Mouse (Mus musculus): ENCODE results near the gene Coq7. TPM values are rescaled to one million over a fixed set of nuclear protein-coding genes. Genes with fewer than 3 reads are reported as not detected.
A peak's percentile ranks its signal among the peaks of the same experiment; 100 is the strongest.

Gene Coq7
- polyA plus RNA-seq (2012; rRNA removed), result 64.4 and 72.4 TPM in 2 replicates

GRCm38 (mm10) chr7:118533178-118533578 lies at the start of gene Coq7:
Gene Coq7 (minus strand): TSS chr7:118533356.
- DNase-seq (ENCODE audit: low spot score), result peak; percentile 90

GRCm38 (mm10) chr7:118579938-118580337 lies 46.8 kb upstream of the Coq7 start:
- no peak for DNase-seq (ENCODE audit: low spot score)

GRCm38 (mm10) chr7:118578269-118578668 lies 45.1 kb upstream of the Coq7 start:
- DNase-seq (ENCODE audit: low spot score), result no peak

- DNase-seq (ENCODE audit: low spot score), result no peak
Measured at GRCm38 (mm10) chr7:118572039-118572438, 38.9 kb upstream of the Coq7 start.

- DNase-seq (ENCODE audit: low spot score), result no peak
Measured at GRCm38 (mm10) chr7:118571350-118571749, 38.2 kb upstream of the Coq7 start.

DNA sequence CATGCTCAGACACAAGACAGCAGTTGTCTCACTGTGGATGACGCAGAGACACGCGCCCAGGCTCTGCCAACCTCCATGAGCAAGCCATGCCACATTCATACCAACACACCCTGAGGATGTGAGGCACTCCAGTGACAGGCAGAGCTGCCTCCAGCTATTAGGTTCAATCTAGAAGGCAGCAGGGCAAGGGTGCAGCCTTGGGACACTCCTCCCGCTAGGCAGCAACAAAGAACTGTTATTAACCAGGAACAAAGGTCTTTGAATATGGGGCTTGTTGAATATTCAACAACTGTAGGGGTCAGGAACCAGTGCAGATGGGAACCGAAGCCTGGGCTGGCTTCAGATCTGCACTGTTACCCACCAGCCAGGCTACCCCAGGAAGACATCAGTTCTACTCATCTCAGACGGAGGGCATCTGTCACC lies 36.0 kb upstream of the Coq7 start:
- no peak for DNase-seq (ENCODE audit: low spot score)

DNA sequence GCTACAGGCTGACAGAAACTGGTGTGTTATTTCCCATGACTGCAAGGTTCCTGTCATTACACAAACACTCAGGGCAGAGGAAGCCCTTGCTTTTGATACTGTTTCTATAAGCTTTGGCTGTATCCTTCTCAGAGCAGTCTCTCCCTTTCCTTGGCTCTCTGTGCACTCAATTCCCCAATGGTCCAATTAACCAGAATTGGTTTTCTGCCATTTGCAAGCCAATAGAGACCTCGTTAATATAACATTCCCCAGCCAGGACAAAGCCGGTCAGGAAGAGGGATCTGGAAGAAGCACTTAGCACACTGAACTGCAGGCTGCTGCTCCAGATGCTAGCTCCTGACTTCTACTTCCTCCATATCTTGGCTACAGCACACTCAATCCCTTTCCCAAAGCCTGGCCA lies 21.1 kb upstream of the Coq7 start:
- DNase-seq (ENCODE audit: low spot score), result no peak

- DNase-seq (ENCODE audit: low spot score), result no peak
Measured at GRCm38 (mm10) chr7:118553881-118554280, 20.7 kb upstream of the Coq7 start.

DNA sequence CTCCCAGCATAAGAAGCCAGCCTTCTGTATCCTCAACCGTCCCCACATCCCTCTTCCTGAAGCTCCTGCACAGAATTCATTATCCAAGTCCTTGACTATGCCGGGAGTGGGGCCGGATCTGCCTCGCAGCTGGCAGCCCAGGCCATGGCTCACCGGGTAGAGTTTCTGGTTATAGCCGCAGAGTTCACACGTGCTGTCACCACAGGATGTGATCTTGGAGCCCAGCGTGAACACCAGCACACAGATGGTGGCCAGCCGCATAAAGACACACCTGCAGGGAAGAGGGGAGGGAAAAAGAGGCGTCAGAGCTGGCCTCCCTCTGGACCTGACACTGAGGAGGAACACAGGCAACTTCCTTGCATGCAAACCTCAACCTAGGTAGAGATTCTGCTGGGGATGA lies 14.3 kb upstream of the Coq7 start:
- no peak for DNase-seq (ENCODE audit: low spot score)

DNA sequence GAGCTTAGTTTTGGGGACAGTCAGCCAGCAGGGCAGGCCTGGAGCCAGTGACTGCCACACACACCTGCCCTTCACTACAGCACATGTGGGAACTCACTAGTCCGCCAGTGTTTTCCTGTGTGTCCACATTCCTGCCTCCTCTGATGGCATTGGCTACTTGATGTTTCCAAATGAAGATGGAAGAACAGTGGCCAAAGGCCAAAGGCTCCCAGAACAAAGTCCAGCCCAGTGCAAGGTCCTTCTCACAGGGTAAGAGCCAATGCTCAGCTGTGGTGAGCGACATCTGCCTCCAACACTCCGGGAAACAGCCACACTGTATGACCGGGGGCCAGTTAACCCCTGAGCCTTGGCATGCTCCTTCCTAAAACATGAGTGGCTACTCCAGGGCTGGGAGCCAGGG lies 11.0 kb upstream of the Coq7 start:
- DNase-seq (ENCODE audit: low spot score), result no peak

GRCm38 (mm10) chr7:118535076-118535475 lies 1.9 kb upstream of the Coq7 start:
- DNase-seq (ENCODE audit: low spot score), result no peak

- DNase-seq (ENCODE audit: low spot score), result no peak
Measured at GRCm38 (mm10) chr7:118534326-118534725, 1.2 kb upstream of the Coq7 start.

- DNase-seq (ENCODE audit: low spot score), result no peak
Measured at GRCm38 (mm10) chr7:118532519-118533177, 508 bp downstream of the Coq7 start.

DNA sequence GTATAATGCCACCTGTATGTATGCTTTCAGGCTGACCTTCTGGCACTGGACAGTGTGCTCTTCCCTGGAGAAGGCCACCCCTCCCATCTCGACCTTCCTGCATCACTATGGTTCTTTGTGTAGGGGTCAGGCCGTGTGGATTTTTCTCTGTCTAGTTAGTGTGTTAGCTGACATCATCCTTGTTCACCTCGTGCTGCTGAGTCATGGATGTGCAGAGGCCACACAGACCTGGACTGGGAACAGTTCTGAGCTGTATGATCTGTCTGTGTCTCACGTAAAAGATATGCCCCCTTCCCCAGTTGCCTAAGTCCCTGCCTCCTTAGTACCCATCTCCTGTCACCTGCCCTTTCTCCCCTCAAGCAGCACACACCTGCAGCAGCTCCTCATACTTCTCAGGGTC lies 6.2 kb downstream of the Coq7 start:
- no peak for DNase-seq (ENCODE audit: low spot score)

- no peak for DNase-seq (ENCODE audit: low spot score)
Measured at GRCm38 (mm10) chr7:118522077-118522476, 11.1 kb downstream of the Coq7 start.

DNA sequence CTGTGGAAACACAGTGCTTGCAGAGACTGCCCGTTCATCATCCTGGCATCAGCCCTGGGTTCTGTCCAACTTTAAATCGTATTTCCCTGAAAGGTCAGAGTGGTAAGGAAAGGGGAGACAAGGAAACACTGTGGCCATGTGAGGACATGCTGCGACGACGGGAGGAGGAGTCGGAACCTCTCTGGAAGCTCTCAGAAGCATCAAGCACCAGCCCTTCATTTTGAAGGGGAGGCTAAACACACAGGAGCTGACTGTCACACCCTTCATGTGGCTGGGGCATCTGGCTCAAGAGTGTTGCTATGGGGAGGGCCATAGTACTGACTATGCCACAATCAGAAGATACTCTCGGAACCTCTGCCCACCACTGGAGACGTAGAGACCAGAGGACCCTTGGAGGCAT lies 13.5 kb downstream of the Coq7 start:
- DNase-seq (ENCODE audit: low spot score), result no peak

GRCm38 (mm10) chr7:118518687-118519086 lies 14.5 kb downstream of the Coq7 start:
- peak; percentile 73 for DNase-seq (ENCODE audit: low spot score)

DNA sequence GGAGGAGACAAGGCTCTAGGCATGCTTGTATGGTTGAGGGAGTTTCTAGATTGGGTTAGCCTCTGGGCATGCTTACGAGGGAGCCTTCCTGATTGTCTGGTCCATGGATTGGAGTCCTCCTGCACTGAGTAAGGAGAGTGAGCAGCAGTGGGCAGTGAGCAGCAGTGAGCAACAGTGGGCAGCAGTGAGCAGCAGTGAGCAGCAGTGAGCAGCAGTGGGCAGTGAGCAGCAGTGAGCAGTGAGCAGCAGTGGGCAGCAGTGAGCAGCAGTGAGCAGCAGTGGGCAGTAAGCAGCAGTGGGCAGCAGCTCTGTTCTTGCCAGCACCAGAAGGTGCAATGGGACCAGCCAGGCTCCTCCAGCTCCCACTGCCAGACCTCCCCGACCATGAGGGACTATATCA lies 15.3 kb downstream of the Coq7 start:
- DNase-seq (ENCODE audit: low spot score), result no peak

DNA sequence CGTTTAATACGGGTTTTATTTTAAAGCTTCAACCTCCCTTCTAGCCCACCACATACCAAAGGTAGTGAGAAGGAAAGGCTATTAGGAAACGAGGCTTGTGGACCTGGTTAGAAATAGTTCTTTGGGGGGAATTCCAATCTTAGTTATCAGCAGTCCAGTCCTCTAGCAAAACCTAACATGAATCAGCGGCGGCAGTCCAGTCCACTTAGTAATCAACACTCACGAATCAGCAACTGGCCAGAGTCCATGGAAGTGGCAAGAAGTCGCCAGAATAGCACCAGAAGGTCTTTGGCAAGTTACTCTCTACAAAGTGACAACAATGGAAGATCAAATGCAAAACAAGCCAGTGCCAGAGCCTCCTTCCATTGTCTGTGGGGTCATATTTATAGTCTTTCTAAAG lies 24.6 kb downstream of the Coq7 start:
- no peak for DNase-seq (ENCODE audit: low spot score)

DNA sequence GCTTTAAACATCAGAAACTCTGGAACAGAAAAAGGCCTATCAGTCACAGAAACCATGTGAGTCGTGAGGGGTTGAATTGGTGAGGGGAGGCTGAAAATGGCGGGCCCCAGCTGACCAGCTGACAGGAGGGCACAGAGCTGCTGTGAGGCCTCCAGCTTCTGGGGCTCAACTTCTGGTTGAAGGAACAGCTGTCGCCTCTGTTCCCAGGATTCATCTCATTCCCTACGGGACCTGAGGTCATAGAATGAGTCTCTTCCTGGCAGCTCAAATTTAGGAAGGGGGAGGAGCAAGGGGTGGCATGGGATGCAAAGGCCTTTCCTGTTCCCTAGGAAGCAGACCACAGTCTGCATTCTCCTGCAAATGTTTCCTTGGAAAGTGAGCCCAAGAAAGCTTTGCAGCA lies 29.3 kb downstream of the Coq7 start:
- DNase-seq (ENCODE audit: low spot score), result no peak

- no peak for DNase-seq (ENCODE audit: low spot score)
Measured at GRCm38 (mm10) chr7:118502333-118502732, 30.8 kb downstream of the Coq7 start.

- no peak for DNase-seq (ENCODE audit: low spot score)
Measured at GRCm38 (mm10) chr7:118499784-118500435, 33.2 kb downstream of the Coq7 start.

DNA sequence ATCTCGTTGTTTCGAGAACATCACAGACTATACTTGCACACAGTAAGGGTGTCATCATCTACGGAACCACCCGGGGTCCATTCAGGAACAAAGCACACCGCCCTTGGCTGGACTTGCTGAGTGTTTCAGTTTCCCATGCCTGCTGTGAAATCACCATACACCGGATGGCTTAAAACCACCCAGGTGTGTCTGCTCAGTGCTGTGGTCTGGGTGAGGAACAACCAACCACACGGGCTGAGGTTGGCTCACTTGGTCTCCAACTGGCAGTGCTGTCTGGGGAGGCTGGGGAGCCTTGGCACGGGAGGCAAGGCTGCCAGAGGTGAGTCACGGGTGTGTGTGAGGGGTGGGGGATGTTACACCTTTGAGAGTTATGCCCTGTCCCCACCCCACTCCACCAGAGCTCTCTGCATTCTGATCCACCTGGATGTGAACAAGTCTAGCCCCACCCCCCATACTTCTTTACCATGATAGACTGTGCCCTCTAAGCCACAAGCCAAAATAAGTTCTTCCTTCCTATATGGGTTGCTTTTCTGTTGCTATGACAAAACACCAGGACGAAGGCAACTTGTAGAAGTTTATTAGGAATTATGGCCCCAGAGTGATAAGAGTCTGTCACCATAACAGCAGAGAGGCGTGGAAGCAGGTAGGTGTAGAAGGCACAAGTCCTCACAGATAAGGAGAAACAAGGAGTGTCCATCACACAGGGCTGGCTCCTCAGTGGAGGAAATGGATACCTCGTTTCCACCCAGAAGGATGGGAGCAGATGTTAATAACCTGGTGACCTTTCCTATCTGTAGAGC lies 34.0 kb downstream of the Coq7 start:
- DNase-seq (ENCODE audit: low spot score), result no peak

Measured in urinary bladder, adult 2 months (tissue).